Mouse (Mus musculus): ENCODE results near the gene Ndrg2.

DNA sequence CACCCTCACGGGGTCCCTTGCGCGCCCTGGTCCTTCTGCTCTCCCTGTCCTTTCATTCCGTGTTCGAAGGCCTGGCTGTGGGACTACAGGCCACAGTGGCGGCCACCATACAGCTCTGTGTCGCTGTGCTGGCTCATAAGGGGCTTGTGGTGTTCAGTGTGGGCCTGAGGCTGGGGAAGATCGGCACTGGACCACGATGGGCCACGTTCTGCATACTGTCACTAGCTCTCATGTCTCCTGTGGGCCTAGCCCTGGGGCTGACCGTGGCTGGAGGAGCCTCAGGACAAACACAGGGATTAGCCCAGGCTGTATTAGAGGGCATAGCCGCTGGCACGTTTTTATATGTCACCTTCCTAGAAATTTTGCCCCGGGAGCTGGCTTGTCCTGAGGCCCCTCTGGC, 18.9 kb downstream of the Ndrg2 start:
- TF ChIP-seq CTCF (IDR thresholded peaks at IDR 0.05; ENCODE audit: extremely low read depth, insufficient read depth, low read length) (no peak), POLR2A (IDR thresholded peaks at IDR 0.05; ENCODE audit: extremely low read depth, insufficient read depth, low read length) (no peak)
